Mouse (Mus musculus): Measurements from ENCODE around the gene Tmem219. TPM values are rescaled to one million over a fixed set of nuclear protein-coding genes. Genes with fewer than 3 reads are reported as not detected.

Gene Tmem219
- 10 to 100 TPM; 21.1 to 23.7 TPM for total RNA-seq (2021)
- long read RNA-seq, experiment 1, partial matches to known transcripts = 0 of 10 reads
- long read RNA-seq, experiment 1, other reads (novel, unspliced or antisense) = 1 of 10 reads
- long read RNA-seq, experiment 2, transcript Tmem219-203 (5 exons, 1,087 nt) = major isoform, 8 of 9 reads
- long read RNA-seq, experiment 2, partial matches to known transcripts = 0 of 9 reads
- long read RNA-seq, experiment 2, other reads (novel, unspliced or antisense) = 0 of 9 reads

DNA sequence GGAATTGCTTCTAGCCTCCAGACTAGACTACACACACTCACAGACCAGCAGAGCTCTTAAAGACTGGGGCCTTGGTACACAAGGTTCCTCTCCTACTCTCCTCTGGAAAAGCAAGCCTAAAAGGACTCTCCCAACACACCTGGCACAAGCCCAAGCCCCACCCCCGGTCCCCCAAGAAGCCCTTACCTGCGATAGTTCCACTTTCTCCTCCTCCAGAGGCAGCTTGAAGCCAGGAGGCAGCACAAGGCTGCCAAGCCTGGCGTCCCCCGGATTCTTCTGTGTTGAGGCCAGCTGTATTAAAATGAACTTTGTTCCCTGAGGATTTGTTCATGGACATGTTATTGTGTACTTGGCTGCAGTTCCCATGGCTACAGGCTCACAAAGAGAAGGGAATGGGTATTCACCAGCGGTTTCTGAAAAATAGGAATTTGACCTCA lies at the start of gene Tmem219:
TSS of gene Tmem219 (minus strand) at position 294 of the 437 bp plus-strand sequence.
- intact Hi-C loops (cut with DNase I) = no loop called here
- peak in 1 of 2 experiments; percentile 40 for DNase-seq (ENCODE audit: low spot score in 2 of 2)

DNA sequence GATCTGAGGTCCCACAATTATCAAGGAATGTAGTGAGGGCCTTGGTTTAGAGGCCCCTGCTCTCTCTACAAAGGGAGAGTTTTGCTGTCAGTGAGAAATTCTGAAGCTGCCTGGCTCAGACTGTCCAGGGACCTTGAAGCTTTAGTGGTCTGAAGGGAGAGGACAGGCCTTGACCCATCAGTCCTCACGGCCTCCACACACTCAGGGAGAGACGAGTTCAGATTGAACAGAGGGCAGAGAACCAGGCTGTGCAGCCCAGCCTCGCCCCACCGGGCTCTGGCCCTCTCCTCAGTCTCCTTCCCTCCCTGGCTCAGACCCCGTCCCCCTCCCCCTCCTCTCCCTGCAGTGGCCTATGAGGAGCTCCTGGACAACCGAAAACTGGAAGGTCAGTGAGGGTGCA lies 44.6 kb upstream of the Tmem219 start:
- intact Hi-C loops (cut with DNase I) = no loop called here
- DNase-seq (ENCODE audit: low spot score in 2 of 2) = no peak

DNA sequence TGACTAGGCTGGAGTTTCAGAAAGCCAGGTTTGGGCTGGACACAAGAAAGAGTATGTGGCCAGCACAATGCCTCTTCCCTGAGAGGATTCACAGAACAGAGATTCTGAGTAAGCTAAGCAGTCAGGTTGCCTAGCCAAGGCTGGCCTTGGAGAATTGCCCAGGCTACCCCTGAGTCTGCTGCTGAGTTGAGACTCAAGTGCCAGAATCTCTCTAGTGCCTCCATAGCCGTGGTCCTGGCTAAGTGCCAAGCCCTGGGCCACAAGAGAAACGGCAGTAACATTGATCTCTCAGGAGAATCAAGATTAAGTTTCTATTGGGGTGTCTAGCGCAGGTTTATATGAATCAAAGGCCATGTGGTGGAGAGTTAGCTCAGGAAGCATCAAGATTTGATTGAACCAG lies 42.9 kb upstream of the Tmem219 start:
- intact Hi-C loops (cut with DNase I) = no loop called here
- no peak for DNase-seq (ENCODE audit: low spot score in 2 of 2)

DNA sequence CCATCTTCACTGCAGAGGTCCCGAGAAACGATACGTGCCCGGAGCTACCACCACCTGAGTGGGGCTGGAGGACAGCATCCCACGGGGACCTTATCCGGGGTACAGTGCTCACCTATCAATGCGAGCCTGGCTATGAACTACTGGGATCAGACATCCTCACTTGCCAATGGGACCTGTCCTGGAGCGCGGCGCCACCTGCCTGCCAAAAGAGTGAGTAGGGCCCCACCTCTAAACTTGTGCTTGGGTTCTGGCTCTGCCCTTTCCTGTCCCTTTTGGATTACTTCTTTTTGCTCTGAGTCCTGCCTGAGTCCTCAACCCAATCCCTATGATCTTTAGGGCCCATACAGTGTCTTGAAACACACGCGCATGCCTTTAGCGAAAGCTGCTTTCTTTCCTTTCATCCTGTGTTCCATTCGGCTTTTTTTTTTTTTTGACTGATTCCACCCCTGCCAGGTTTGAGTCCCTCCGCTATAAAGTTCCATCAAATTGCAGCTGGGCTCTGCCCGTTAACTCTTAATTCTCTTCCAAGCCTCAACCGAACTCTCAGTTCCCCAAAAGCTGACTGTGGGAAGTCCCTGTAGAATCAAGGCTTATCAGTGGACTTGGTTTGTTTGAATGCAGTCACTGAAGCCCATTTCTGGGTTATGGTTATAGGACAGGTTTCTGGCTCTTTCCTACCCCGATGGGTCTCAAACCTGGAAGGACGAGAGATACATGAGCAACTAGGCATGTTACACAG lies 41.0 kb upstream of the Tmem219 start:
- intact Hi-C loops (cut with DNase I) = no loop called here
- no peak for DNase-seq (ENCODE audit: low spot score in 2 of 2)

DNA sequence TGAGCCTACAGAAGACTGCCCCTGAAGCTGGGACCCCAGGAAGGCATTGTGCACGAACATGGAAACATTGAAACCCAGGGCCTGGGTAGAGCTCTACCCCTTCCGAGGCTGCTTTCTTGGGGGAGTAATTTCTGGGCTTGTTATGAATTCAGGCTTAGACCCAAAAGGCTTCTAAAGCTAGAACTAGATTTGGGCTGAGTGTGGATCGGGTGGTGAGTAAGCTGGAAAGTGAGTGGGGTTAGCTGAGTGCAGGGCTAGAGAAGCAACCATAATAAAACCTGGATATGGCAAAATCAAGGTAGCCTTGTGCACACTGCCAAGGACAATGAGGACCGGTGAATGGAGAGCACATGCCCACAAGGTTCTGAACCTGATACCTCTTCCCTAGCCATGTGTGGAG lies 39.2 kb upstream of the Tmem219 start:
- DNase-seq (ENCODE audit: low spot score in 2 of 2) = no peak
- intact Hi-C loops (cut with DNase I) = no loop called here

DNA sequence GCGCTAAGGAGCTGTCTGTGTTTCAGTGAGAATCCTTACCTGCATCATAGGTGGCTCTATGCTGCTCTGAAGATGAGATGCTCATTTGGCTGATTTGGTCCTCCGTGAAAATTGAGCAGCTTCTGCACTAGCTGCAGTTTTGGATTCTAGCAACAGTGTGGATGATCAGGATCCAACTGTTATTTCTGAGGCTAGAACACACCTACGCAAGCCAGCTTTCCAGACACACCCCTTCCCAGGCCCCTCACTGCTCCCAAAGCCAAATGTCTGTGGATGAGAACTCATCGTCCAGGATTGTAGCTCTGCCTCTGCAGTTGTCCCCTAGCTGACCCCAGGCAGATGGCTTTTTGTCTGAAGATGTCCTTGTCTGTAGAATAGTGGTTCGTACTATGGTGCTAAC lies 38.4 kb upstream of the Tmem219 start:
- no peak for DNase-seq (ENCODE audit: low spot score in 2 of 2)
- intact Hi-C loops (cut with DNase I) = no loop called here

DNA sequence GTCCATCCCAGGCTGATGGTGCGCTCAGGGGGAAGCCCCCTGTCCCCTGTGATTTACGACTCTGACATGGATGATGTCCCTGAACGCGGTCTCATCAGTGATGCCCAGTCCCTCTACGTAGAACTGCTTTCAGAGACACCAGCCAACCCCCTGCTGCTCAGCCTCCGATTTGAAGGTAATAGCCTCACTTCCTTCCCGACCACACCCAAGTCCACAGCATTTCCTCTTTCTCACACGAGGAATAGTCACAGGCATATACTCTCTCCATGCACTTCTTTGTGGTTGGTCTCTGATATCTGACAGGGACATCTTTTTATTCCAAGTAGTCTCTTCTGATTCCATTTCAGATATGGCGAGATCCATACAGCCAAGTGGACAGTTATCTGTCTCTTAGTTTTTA lies 37.1 kb upstream of the Tmem219 start:
- intact Hi-C loops (cut with DNase I) = no loop called here

DNA sequence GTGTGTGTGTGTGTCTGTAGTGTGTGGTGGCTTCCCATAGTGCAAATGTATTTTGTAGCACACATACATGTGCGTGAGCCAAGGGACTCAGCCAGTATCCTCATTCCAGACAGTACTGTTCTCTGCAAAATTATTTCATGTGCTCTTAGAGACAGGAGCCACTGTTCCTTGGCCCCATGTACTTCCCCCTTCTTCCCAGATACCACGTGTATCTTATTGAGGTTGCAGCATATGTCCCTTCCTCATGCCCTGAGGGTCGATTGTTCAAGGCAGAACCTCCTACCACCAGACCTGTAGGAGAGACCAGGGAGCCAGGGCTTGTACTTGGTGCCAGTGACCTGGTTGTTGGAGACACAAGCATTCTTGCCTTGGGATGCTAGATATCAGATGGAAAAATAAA lies 32.4 kb upstream of the Tmem219 start:
- DNase-seq (ENCODE audit: low spot score in 2 of 2) = no peak
- intact Hi-C loops (cut with DNase I) = no loop called here

More for the DNA sequence above, 37.1 kb upstream of the Tmem219 start:
- no peak for DNase-seq (ENCODE audit: low spot score in 2 of 2)

DNA sequence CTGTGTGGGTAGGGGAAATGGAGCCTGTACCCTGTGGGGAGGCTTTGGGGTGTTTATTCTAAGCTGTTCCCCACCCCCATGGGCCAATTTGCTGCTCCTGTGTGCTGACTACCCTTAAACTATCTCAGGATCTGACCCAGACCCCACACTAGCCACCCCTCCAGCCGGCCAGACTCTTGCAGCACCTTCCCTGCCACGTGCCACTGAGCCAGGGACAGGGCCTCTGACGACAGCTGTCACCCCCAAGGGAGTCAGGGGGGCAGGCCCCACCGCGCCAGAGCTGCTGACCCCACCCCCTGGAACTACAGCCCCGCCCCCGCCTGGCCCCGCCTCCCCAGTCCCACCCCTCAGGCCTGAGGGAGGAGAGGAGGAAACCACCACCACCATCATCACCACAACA lies 29.9 kb upstream of the Tmem219 start:
- intact Hi-C loops (cut with DNase I) = loop anchor here (5.0 kb wide), 1 partner anchor 70 kb away; the partner anchor contains the start of gene Taok2
- DNase-seq (ENCODE audit: low spot score in 2 of 2) = no peak

DNA sequence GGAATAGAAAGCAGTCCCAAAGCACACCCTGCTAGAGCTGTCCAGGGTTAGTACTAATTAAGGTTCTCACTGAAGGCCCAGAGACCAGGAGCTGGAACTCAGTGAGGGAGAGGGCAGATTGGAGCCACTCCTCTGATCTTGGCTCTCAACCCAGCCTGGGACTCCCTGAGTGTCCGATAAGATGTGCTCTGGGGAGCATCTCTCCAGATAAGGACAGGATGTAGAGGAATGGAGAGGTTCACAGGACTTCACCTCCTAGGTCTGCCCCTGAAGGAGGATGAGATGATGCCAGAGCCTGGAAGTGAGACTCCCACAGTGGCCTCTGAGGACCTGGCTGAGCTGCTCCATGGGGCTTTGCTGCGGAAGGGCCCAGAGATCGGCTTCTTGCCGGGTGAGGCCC lies 29.0 kb upstream of the Tmem219 start:
- no peak for DNase-seq (ENCODE audit: low spot score in 2 of 2)
- intact Hi-C loops (cut with DNase I) = loop anchor here (5.0 kb wide), 1 partner anchor 69 kb away; the partner anchor contains the start of gene Taok2

DNA sequence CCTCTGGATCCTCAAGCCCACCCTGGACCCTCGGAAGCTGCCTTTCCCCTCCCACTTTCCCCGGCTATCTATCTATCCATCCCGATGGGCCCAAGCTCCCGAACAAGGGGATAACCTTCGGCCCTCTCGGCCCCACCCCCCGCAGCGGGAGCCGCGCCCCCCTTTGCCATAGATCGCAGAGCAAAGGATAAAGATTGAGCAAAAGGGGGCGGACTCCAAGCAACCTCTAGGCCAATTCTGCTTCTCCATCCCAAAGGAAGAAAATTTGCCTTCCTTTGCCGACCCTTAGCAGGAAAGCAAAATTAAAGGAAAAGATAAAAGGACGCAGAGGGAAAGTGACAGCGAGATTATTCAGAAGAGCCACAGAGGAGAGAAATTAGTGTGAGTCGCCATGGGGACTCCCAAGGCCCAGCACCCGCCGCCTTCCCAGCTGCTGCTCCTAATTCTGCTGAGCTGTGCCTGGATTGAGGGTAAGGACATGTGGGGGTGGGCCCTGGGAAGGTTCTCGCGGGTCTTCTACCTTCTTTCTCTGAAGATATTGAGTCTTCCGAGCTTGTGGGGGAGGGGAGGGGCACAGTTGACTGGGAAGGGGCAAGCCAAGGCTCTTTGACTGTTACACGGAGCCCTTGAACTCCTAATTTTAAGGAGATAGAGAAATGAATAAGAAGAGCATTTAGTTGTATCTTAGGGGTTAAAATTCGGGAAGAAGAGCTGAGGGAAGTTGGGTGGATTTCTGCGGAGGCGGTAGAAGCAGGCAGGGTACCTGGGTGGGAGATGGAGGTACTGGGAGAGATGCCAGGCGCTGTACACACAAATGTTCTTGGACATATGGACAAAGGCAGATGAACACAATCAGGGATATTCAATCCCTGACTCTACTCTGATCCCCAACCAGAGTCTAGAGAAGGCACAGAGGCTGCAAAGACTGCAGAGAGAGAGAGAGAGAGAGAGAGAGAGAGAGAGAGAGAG lies 28.2 kb upstream of the Tmem219 start:
- DNase-seq (ENCODE audit: low spot score in 2 of 2) = peak; percentile 46 to 57
- intact Hi-C loops (cut with DNase I) = loop anchor here (5.0 kb wide), 1 partner anchor 69 kb away; the partner anchor contains the start of gene Taok2

DNA sequence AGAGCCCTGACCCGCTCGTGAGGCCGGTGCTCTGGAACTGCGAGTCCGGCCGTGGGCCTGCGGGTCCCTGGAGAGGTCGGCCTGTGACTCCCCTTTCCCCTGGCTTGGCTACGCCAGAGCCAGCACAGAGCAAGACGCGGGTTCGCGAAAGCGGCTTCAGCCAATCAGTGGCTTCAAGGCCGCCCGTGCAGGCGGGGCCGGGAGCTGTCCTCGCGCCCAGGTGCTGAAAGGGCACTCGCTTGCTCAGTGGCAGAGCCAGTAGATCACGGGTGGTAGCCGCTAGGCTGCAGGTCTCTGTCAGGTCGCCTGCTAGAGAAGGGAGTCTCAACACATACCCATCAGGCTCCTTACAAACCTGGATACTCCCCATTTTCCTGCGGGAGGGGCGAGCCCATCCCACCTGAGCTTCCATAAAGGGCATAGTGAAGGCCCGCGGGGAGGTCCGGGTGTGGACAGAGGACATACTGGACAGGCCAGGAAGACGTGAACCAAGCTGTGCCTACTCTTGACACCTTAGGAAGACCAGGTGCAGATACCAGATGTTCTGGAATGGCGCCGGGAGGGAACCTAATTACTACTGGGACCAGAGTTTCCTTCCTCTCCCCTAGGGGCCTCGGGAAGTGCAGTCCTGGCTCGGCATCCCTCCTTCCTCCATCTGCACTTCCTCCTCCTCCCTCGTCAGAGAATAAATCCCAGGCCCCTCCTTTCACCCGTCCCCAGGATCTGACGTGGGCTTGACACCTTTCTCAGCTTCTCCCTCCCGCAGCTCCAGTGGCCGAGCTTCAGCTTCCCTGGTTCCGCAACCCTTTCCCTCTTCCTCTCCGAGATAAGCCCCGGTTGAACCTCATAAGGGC lies 27.3 kb upstream of the Tmem219 start, which contains the start of gene Sez6l2:
TSS of gene Sez6l2 (plus strand) at position 771 of the 854 bp plus-strand sequence.
- intact Hi-C loops (cut with DNase I) = loop anchor here (5.0 kb wide), 2 partner anchors 67 to 68 kb away; partner anchors contain the start of genes Pagr1a, Pagr1b and Taok2
- DNase-seq (ENCODE audit: low spot score in 2 of 2) = peak; percentile 82 to 85

DNA sequence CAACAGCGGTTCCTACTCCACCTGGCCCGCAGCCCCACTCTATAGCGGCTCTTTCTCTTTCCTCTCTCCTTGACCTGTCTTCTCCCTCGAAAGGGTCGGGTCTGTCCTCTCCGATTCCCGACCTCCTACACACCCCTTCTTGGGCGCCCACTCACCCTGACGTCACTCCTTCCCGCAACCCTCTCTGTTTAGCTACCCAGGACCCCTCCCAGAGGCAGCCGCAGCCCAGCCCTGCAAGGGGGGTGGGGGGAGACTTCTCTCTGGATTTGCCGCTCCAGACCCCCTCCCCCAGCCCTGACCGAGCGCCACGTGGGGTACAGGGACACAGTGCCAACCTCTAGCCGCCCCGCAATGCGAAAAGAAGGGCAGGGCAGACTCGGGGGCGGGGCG lies 26.7 kb upstream of the Tmem219 start, which contains the start of gene Asphd1:
TSS of gene Asphd1 (minus strand) at position 180 of the 390 bp plus-strand sequence.
- peak; percentile 69 to 77 for DNase-seq (ENCODE audit: low spot score in 2 of 2)
- intact Hi-C loops (cut with DNase I) = loop anchor here (5.0 kb wide), 1 partner anchor 68 kb away; the partner anchor contains the start of genes Pagr1a and Pagr1b

DNA sequence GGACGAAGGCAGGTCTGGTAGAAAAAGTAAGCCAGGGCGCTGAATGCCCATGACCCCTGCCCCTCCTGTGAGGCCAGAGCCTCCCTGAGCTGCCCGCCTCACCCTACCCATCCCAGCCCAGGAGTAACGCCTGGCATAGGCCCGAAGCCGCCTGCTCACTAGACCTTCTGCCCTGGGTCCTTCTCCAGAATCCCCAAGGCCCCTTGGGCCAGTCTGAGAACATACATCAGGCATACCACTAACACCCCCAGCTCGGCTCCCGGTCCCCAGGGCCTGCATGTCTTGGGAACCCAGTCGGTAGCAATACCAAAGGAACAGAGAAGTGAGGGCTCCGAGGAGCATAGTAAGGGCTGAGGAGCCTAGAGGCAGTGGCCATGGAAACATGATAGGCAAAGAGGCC lies 25.9 kb upstream of the Tmem219 start:
- intact Hi-C loops (cut with DNase I) = loop anchor here (5.0 kb wide), 1 partner anchor 69 kb away; the partner anchor contains the start of genes Pagr1a and Pagr1b
- DNase-seq (ENCODE audit: low spot score in 2 of 2) = no peak

DNA sequence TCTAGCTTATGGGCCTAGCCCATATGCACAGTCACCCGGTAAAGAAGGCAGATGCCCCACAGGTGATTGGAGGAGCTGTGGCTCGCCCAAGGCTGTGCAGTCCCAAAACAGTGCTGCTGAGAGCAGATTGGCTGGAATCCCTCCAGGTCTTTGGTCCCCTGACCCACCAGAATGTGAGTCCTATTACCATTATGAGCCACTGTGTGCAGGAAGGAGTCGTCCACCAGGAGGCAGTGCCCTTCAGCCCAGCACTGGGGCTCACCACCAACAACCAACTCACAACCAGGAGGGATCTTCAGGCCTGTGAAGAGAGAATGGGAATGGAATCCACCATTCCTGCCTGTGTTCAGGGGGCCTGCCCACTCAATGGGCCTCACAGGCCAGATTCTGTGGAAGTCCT lies 23.8 kb upstream of the Tmem219 start:
- intact Hi-C loops (cut with DNase I) = loop anchor here (5.0 kb wide), 1 partner anchor 71 kb away; the partner anchor contains the start of genes Pagr1a and Pagr1b
- peak in 1 of 2 experiments; percentile 25 for DNase-seq (ENCODE audit: low spot score in 2 of 2)

DNA sequence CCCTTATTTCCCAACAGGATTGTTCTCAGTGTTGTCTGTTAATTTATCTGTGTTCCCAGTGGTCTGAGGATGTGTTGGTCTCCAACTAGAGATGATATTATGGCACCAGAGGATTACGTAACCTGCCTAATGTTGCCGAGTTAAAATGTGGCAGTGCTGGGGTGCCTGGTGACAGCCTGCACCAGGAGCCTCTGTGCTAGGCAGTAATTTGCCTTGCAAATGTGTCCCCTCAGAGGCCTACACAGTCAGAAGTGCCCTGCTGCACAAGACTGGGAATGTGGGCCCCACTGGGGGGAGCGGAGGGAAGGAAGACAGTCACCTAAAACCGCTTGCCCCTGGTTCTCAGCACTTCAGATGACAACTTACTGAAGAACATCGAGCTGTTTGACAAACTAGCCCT lies 19.1 kb upstream of the Tmem219 start:
- intact Hi-C loops (cut with DNase I) = loop anchor here (5.0 kb wide), 1 partner anchor 120 kb away; no protein-coding TSS in a partner anchor
- no peak for DNase-seq (ENCODE audit: low spot score in 2 of 2)

DNA sequence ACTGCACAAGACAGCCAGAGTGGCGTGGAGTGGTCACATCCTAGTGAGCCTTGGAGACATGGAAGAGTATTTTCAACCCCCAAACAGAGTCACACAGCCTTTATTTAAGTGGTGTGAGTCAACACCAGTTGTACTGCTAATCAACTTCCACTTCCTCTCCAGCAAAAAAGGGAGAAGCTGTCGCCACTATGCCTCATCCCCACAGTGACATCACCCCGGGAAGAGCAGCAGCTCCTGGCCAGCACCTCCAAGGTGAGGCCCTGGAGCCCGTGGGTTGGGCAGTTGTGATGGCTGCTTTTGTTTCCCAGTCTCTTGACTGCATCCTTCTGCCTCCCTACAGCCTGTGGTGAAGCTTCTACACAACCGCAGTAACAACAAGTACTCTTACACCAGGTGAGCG lies 18.5 kb upstream of the Tmem219 start:
- intact Hi-C loops (cut with DNase I) = loop anchor here (5.0 kb wide), 1 partner anchor 119 kb away; no protein-coding TSS in a partner anchor

DNA sequence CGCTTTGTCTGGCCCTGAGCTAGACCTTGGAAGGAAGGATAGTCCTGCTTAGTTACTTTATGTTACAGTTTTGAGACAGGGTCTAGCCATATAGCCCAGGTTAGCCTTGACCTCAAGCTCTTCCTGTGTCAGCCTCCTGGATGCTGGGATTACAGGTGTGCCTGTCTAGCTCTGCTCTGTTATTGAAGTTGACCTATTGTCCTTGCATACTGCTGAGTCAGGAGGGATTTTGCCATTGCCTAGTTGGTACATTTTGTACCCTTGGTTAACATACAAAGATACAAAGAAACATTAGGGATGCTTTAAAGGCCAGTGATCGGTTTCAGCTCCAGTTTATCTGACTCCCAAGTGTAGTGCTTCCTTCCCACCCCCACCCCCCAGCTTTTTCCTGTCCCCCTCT lies 9.9 kb upstream of the Tmem219 start:
- DNase-seq (ENCODE audit: low spot score in 2 of 2) = no peak
- intact Hi-C loops (cut with DNase I) = no loop called here

More for the DNA sequence above, 18.5 kb upstream of the Tmem219 start:
- DNase-seq (ENCODE audit: low spot score in 2 of 2) = no peak
